Mouse (Mus musculus) forebrain, embryonic 11.5 days (tissue): Measurements from ENCODE around the gene Myo1a. TPM values are rescaled to one million over a fixed set of nuclear protein-coding genes. Genes with fewer than 3 reads are reported as not detected.
A peak's percentile ranks its signal among the peaks of the same experiment; 100 is the strongest.

Source experiments
- ATAC-seq: fragments of 200-750 bp; cut with Nextera tagmentation; replicated peaks from 2 replicates; pipeline ENCODE4 v1.8.0; 2017; ENCODE audit warnings: moderate TSS enrichment; ENCODE audit not compliant: low FRiP score
- DNase-seq: peaks from one replicate; pipeline ENCODE4 v3.0.0-alpha.2; 2017; ENCODE audit warnings: low spot score
- H3K27ac ChIP-seq: fragments of 300-500 bp; sonication (generic); 2 replicates; pipeline ENCODE4 v1.5.1; 2014; ENCODE audit warnings: low read depth, low read length
- H3K27me3 ChIP-seq: fragments of 300-500 bp; sonication (generic); 2 replicates; pipeline ENCODE4 v1.6.1; 2014; ENCODE audit warnings: mild to moderate bottlenecking, low read length, mixed read lengths; ENCODE audit not compliant: control insufficient read depth, insufficient read depth
- H3K36me3 ChIP-seq: fragments of 300-500 bp; sonication (generic); 2 replicates; pipeline ENCODE4 v1.6.1; 2014; ENCODE audit warnings: mild to moderate bottlenecking, low read length, moderate library complexity, mixed read lengths; ENCODE audit not compliant: control insufficient read depth, insufficient read depth
- H3K4me1 ChIP-seq: fragments of 300-500 bp; sonication (generic); replicated peaks from 2 replicates; pipeline ENCODE4 v1.6.1; 2014; ENCODE audit warnings: low read length, mixed read lengths; ENCODE audit not compliant: control insufficient read depth, insufficient read depth
- H3K4me2 ChIP-seq: fragments of 300-500 bp; sonication (generic); 2 replicates; pipeline ENCODE4 v1.6.1; 2014; ENCODE audit warnings: low read depth, mild to moderate bottlenecking, low read length, moderate library complexity, mixed read lengths; ENCODE audit not compliant: severe bottlenecking
- H3K4me3 ChIP-seq: fragments of 300-500 bp; sonication (generic); 2 replicates; pipeline ENCODE4 v1.5.1; 2014; ENCODE audit warnings: low read depth, low read length
- H3K9ac ChIP-seq: fragments of 300-500 bp; sonication (generic); 2 replicates; pipeline ENCODE4 v1.6.1; 2014; ENCODE audit warnings: low read length
- H3K9me3 ChIP-seq: fragments of 300-500 bp; sonication (generic); 2 replicates; pipeline ENCODE4 v1.6.1; 2016; ENCODE audit warnings: low read length, mixed read lengths; ENCODE audit not compliant: control insufficient read depth
- WGBS: fragments of 180-500 bp; shearing (Covaris S2); extraction: QIAGEN DNeasy Blood & Tissue Kit; methylation state at CpG from one replicate; pipeline ENCODE4 v1.1.7; 2014; 5-methylcytosine and 5-hydroxymethylcytosine counted together
- polyA plus RNA-seq: library from polyadenylated mRNA; unstranded; fragments of >200 nt; fragmentation: Nextera tagmentation; extraction: Ambion mirVana; gene quantifications from 2 replicates; pipeline ENCODE4 v1.2.1, GENCODE M21; 2014

Myo1a gene
- polyA plus RNA-seq, 1 experiment from 2014 or later = 0.40 TPM

DNA sequence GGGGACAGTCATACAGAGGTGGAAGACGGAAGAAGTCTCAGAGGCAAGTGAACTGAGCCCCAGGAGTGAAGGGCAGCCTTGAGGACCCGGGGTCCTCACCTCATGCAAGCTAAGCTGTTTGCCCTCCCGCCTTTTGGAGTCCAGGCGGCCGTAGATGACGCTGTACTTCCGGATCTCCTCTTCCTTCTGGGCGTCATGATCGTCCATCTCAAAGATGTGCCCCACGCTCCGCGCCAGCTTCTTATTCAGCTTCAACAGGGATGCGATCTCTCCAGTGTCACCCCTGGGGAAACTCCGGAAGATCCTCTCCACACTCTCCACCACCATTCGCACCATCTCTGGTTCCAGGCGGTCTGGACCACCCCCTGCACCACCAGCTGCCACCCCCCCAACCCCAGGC lies 40.8 kb upstream of the Myo1a start:
- no peak overlapping the region for H3K4me2 ChIP-seq
- ATAC-seq = no peak
- no peak overlapping the region for H3K9ac ChIP-seq
- 12% methylated on average over 16 of the region's 16 CpGs for WGBS
- peaks cover 69% of the 10 kb centered on the region for H3K27me3 ChIP-seq
- H3K4me3 ChIP-seq = 0 out of 2 replicates have a peak overlapping the region, but pooled peaks have one; percentile 5
- H3K9me3 ChIP-seq = no peaks in the 10 kb centered on the region
- no peak for DNase-seq
- peaks cover 34% of the 10 kb centered on the region for H3K4me1 ChIP-seq
- H3K27ac ChIP-seq = no peak overlapping the region
- H3K36me3 ChIP-seq = no peaks in the 10 kb centered on the region

DNA sequence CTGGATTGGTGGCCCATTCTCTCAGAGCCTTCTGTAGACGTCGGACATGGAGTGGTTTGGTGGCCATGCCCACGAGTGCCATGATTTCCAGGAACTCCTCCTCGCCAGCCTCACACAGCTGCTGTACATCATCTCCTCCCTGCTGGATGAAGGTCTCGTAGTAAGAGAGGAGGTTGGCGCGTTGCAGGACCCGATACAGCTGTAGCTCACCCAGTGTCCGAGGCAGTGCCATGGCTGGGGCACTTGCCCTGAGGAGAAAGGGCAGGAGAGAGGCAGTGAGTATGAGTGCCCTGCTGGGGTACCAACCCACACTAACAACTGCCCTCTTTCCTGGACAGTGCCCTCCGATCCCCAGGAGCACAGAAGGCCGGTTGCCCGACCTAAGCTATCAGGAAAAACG lies 40.1 kb upstream of the Myo1a start:
- Histone ChIP-seq H3K9ac (no peak overlapping the region), H3K27me3 (peaks cover 69% of the 10 kb centered on the region), H3K4me3 (no peak overlapping the region), H3K4me1 (peaks cover 34% of the 10 kb centered on the region), H3K4me2 (no peak overlapping the region), H3K27ac (no peak overlapping the region), H3K9me3 (no peaks in the 10 kb centered on the region), H3K36me3 (no peaks in the 10 kb centered on the region)
- DNase-seq (no peak), ATAC-seq (no peak)
- 16% methylated on average over 13 of the region's 13 CpGs for WGBS

DNA sequence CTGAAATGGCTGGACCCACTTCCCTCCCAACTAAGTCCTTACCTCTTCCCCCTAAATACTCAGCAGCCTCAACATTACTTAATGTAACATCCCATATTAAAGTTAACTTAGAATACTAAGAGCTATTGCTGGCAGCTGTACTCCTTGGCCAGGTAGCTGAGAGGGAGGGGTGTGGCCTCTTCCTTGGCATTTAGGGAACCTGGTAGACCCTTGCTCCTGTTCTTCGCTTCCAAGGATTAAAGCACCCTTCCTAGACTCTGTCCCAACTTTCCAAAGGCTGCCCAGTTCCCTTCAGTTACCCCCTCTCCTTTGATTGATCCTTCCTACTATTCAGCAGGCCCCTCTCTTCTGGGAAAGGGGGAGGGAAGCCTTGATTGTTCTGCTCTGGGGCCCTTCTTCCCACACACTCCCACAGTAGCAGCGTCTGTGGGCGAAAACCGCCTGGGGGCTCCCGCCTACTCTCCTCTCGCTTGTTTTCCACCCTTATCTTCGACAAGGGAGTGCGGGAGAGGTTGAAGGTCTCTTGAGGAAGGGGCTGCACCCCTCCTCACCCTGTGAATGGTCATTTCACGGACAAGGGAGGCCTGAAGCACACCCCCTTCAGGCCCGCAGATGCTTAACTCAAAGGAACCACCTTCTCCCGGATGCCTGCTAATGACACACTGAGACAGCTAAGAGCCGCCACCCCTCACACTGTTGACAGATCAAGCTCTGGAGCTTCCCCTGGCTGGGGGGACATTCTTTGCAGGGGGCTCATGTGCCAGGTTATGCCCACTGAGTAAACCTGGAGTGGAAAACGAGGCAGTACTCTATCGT lies 39.4 kb upstream of the Myo1a start:
- no peak overlapping the region for H3K27ac ChIP-seq
- H3K4me3 ChIP-seq = peak overlapping the region; percentile 54
- DNase-seq (peak; percentile 68), ATAC-seq (no peak)
- peak overlapping the region; percentile 95 for H3K4me2 ChIP-seq
- no peaks in the 10 kb centered on the region for H3K36me3 ChIP-seq
- peak overlapping the region; percentile 61 for H3K9ac ChIP-seq
- 2% methylated on average over 14 of the region's 14 CpGs for whole genome bisulfite sequencing
- H3K9me3 ChIP-seq = no peaks in the 10 kb centered on the region
- peaks cover 34% of the 10 kb centered on the region for H3K4me1 ChIP-seq
- peaks cover 69% of the 10 kb centered on the region for H3K27me3 ChIP-seq

DNA sequence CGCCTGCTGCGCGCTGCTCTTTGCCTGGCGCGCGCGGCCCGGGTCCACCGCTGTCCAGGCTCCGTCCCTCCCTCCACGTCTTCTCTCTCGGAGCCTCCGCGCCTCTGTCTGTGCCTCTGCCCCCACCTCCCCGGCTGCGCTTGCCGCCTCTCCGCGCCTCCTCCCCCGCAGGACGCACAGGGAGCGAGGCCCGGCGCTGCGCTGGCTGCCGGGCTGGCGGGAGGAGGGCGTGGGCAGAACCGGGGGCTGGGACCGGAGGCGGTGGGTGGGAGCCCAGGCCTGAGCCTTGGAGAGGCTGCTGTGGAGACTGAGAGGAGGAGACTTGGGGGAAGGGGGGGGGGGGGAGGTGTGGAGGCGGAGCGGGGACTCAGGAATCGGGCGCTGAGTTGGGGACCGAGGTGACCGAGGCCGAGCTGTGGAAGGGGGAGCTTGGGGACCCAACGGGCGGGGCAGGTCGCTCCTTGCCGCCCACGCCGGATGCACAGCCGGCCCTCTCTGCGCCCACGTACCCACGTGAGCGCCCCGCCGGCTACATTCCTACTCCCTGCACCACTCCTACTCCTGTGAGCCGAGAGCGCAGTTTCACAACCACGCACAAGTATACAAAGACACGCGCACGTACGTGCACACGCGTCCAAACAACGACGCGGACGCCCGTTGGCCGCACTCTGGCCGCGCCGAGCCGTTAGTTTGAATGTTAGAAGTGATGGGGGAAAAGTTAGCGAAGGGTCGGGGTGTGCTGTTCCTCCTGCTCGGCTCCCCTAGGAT lies 38.3 kb upstream of the Myo1a start, which contains the start of gene Nemp1:
Gene Nemp1, plus strand, starts transcription at position 401 of the 768 bp plus-strand sequence.
- H3K27me3 ChIP-seq = peaks cover 63% of the 10 kb centered on the region
- peak within 1 kb of the TSS; percentile 75; the same call in 1 of the 2 replicates for H3K27ac ChIP-seq
- peaks cover 31% of the 10 kb centered on the region for H3K4me1 ChIP-seq
- H3K36me3 ChIP-seq = no peaks in the 10 kb centered on the region
- WGBS = under 1% methylated on average over 58 of the region's 73 CpGs
- peak within 1 kb of the TSS; percentile 95 for H3K4me2 ChIP-seq
- H3K9me3 ChIP-seq = no peaks in the 10 kb centered on the region
- H3K4me3 ChIP-seq = peak within 1 kb of the TSS; percentile 54
- DNase-seq (peak; percentile 83), ATAC-seq (peak; percentile 60)
- H3K9ac ChIP-seq = peak within 1 kb of the TSS; percentile 61

DNA sequence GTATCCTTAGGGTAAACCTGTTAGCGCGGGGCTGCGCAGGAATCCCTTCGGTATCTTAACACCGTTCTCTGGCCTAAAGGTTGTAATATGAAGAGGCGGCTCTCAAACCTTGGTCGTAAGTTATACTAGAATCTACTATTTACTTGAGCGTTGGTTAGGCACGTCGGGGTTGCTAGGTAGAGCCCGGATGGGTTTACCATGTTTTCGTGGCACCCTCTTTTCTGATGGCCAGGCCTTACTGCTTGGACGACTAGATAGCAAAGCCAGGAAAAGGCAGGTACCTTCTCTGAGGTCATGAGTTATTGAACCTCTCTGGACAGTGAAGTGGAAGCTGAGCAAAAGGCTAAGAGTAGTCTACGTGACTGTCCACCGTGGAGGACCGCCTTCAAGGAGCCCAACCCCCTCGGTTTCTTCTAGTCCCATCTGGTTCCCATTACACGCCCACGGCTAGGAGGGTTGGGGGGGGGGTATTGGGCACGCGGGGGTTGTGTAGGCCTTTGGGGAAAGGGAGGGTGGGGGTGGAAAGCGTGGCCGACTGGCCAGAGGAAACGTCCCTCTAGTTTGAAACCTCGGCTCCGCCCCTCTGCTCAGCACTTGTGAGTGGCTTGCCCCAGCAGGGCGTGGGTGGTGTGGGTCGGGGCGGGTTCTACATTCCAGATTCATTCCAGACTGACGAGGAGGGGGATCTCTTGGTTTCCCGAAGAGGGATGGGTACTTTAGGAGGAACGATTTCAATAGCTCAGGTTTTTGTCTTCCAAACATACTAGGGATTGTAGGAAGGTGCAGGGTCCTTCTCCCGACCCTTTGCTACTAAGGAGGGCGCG lies 37.5 kb upstream of the Myo1a start:
- DNase-seq (peak; percentile 81), ATAC-seq (peak; percentile 32; the same call in 1 of the 2 replicates)
- H3K9me3 ChIP-seq = no peaks in the 10 kb centered on the region
- 3% methylated on average over 33 of the region's 35 CpGs for WGBS
- peak overlapping the region; percentile 75; the same call in 1 of the 2 replicates for H3K27ac ChIP-seq
- peaks cover 58% of the 10 kb centered on the region for H3K27me3 ChIP-seq
- peak overlapping the region; percentile 54 for H3K4me3 ChIP-seq
- H3K36me3 ChIP-seq = no peaks in the 10 kb centered on the region
- H3K4me1 ChIP-seq = peaks cover 25% of the 10 kb centered on the region
- H3K4me2 ChIP-seq = peak overlapping the region; percentile 95
- peak overlapping the region; percentile 61 for H3K9ac ChIP-seq

DNA sequence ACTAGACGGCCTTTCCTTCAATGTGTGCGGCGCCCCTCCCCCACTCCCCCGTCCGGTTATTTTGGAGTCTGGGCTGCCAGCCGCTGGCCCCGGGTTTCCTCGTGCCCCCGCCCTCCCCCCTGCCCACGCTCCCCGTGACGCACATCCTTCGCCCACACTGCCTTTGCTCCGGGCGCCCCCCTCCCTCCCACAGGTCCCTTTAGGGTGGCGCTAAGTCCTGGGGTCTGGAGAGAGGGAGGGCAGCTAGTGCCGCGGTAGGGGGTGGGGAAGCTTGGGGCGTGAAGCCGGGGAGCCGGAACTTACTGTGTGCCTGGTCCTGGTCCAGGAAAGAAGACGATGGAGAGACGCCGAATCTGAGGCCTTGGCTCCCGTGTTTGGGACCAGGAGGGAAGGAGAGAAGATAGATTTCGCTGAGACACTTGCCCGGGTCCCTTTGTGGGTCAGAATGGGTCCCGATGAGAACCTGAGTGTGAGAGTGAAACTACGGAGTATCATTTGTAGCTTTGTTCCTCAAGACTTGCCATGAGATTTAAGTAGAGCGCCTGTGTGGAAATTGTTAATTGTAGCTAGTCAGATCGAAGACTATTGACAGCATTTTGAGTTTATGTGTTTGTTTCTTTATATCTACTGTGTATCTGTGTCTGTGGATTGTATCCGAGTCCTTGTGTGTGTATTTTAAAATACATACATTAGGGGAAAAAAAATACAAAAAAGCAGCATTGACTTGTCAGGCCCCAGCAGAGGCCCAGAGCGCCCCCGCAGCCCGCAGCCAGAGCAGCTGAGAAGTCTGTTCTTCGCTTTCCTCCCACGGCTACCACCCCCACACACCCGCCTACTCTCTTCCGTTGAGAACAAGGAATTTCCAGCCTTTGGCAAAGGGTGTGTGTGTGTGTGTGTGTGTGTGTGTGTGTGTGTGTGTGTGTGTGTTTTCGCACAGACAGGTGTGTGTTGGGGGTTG lies 36.6 kb upstream of the Myo1a start, which contains the start of gene Nab2:
Gene Nab2, minus strand, starts transcription at position 476 of the 958 bp plus-strand sequence.
- Histone ChIP-seq H3K27me3 (peaks cover 49% of the 10 kb centered on the region), H3K4me1 (peaks cover 24% of the 10 kb centered on the region)
- peak; percentile 19; the same call in 1 of the 2 replicates for ATAC-seq

DNA sequence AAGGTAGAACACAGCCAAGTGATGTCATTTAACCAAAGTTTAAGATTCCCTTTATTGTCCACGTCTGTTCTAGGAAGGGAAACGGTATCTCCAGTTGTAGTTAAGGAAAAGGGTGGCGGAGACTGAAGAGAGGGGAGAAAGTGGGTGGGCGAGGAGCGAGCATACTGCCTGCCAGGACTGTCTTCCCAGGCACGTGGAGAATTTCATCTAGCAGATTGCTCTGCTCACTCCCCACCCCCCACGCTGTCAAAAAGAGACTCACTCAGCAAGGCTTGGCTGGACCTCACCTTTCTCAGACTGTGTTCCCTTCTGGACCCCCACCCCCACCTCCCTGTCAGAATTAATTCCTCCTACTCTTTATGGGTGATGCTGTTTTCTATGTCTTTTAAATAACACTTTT lies 35.8 kb upstream of the Myo1a start:
- peaks cover 24% of the 10 kb centered on the region for H3K4me1 ChIP-seq
- H3K36me3 ChIP-seq = no peaks in the 10 kb centered on the region
- H3K27me3 ChIP-seq = peaks cover 41% of the 10 kb centered on the region
- no peak overlapping the region for H3K27ac ChIP-seq
- WGBS = 26% methylated on average over 7 of the region's 7 CpGs
- H3K4me3 ChIP-seq = no peak overlapping the region
- DNase-seq = no peak
- no peaks in the 10 kb centered on the region for H3K9me3 ChIP-seq
- H3K4me2 ChIP-seq = no peak overlapping the region
- no peak for ATAC-seq
- H3K9ac ChIP-seq = no peak overlapping the region

More for the DNA sequence above, 36.6 kb upstream of the Myo1a start, which contains the start of gene Nab2:
- Histone ChIP-seq H3K4me2 (peak within 1 kb of the TSS; percentile 64), H3K4me3 (peak within 1 kb of the TSS; percentile 54), H3K9ac (peak within 1 kb of the TSS; percentile 55), H3K27ac (peak within 1 kb of the TSS; percentile 75), H3K36me3 (no peaks in the 10 kb centered on the region), H3K9me3 (no peaks in the 10 kb centered on the region)
- WGBS = 3% methylated on average over 39 of the region's 40 CpGs
- DNase-seq = peak; percentile 77
